Mouse (Mus musculus): Measurements from ENCODE around the gene Stra8. TPM values are rescaled to one million over a fixed set of nuclear protein-coding genes. Genes with fewer than 3 reads are reported as not detected.

Stra8 gene
- polyA plus RNA-seq, 1 experiment from 2014 or later: not detected

- Histone ChIP-seq H3K36me3 (ENCODE audit: control insufficient read depth, insufficient read depth, low read length) (peaks cover 20% of the 10 kb centered on the region; the same call in 1 of the 2 replicates), H3K9me3 (ENCODE audit: control insufficient read depth, low read length) (no peaks in the 10 kb centered on the region), H3K4me1 (ENCODE audit: control insufficient read depth, insufficient read depth, low read length) (peaks cover 18% of the 10 kb centered on the region), H3K9ac (ENCODE audit: low read depth, low read length) (peak within 1 kb of the TSS; percentile 73), H3K4me3 (ENCODE audit: low read length) (peak within 1 kb of the TSS; percentile 72), H3K27ac (ENCODE audit: low read depth, low read length) (peak within 1 kb of the TSS; percentile 89), H3K27me3 (ENCODE audit: control insufficient read depth, insufficient read depth, low read length) (no peaks in the 10 kb centered on the region), H3K4me2 (replicated peaks; ENCODE audit: low read depth, low read length) (peak within 1 kb of the TSS; percentile 68)
- under 1% methylated on average over 56 of the region's 56 CpGs for WGBS
- ATAC-seq (ENCODE audit: low FRiP score, low TSS enrichment): peak; percentile 92
These were observed 42.2 kb upstream of the Stra8 start, which contains the start of gene Cyren for GRCm38 (mm10) chr6:34877509-34878321. Gene Cyren (minus strand): TSS chr6:34878060.

- no peak overlapping the region for H3K9ac ChIP-seq (ENCODE audit: low read depth, low read length)
- no peaks in the 10 kb centered on the region for H3K27me3 ChIP-seq (ENCODE audit: control insufficient read depth, insufficient read depth, low read length)
- 89% methylated on average over 16 of the region's 16 CpGs for WGBS
- H3K36me3 ChIP-seq (ENCODE audit: control insufficient read depth, insufficient read depth, low read length): peaks cover 18% of the 10 kb centered on the region
- no peak overlapping the region for H3K4me3 ChIP-seq (ENCODE audit: low read length)
- no peak overlapping the region for H3K4me2 ChIP-seq (replicated peaks; ENCODE audit: low read depth, low read length)
- H3K4me1 ChIP-seq (ENCODE audit: control insufficient read depth, insufficient read depth, low read length): peaks cover 18% of the 10 kb centered on the region
- H3K9me3 ChIP-seq (ENCODE audit: control insufficient read depth, low read length): no peaks in the 10 kb centered on the region
- ATAC-seq (ENCODE audit: low FRiP score, low TSS enrichment): no peak
- H3K27ac ChIP-seq (ENCODE audit: low read depth, low read length): no peak overlapping the region
These were observed 40.7 kb upstream of the Stra8 start for GRCm38 (mm10) chr6:34879101-34879740.

DNA sequence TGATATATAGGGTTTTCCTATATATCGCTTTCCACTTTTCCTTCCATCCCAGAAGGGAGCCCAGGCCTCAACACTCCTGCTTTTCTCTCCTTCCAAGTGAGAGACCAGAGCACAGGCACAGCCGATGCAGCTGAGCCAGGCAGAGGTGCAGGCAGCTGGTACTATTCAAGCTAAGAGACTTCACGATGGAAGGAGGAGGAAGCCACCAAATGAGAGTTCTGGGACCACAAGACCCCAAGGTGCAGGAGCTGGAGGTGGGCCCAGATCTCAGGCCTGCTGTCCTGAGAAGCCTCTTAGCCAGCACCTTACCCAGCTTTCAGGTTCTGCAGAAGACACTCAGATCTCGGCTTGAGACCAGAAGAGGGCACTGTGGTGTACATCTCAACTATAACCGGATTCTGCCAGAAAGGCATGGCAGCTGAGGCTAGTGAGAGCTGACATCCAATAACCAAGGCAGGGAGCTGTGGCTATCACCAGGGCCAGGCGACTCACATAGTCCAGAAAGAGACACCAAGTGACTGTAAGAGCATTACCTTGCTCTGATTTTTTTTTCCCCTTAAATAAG lies 40.0 kb upstream of the Stra8 start:
- Histone ChIP-seq H3K9ac (ENCODE audit: low read depth, low read length) (no peak overlapping the region), H3K9me3 (ENCODE audit: control insufficient read depth, low read length) (no peaks in the 10 kb centered on the region), H3K4me3 (ENCODE audit: low read length) (no peak overlapping the region), H3K27ac (ENCODE audit: low read depth, low read length) (no peak overlapping the region), H3K4me1 (ENCODE audit: control insufficient read depth, insufficient read depth, low read length) (peaks cover 18% of the 10 kb centered on the region), H3K4me2 (replicated peaks; ENCODE audit: low read depth, low read length) (no peak overlapping the region), H3K27me3 (ENCODE audit: control insufficient read depth, insufficient read depth, low read length) (no peaks in the 10 kb centered on the region), H3K36me3 (ENCODE audit: control insufficient read depth, insufficient read depth, low read length) (peaks cover 25% of the 10 kb centered on the region)
- no peak for ATAC-seq (ENCODE audit: low FRiP score, low TSS enrichment)
- 53% methylated on average over 6 of the region's 6 CpGs for WGBS

DNA sequence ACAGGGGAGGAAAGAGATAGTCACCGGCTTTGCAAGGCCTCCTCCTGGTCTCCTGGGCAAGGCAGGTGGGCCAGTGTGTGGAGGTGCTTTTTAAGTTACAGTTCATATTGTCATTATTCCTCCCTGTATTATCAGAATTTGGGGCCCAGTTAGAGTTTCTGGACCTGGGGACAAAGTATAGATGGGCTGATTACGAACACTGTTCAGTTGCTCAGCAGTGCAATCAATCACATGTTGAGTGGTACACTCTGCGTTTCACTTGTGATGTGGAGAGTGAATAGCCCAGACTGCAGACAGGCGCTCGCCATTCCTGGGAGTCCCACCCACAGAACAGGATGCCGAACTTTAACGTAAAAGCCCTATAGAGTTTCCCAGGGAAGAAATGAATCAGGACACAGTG lies 35.2 kb upstream of the Stra8 start:
- Histone ChIP-seq H3K27me3 (ENCODE audit: control insufficient read depth, insufficient read depth, low read length) (no peaks in the 10 kb centered on the region), H3K9ac (ENCODE audit: low read depth, low read length) (no peak overlapping the region), H3K4me3 (ENCODE audit: low read length) (no peak overlapping the region), H3K4me1 (ENCODE audit: control insufficient read depth, insufficient read depth, low read length) (peaks cover 9% of the 10 kb centered on the region; the same call in 1 of the 2 replicates), H3K9me3 (ENCODE audit: control insufficient read depth, low read length) (no peaks in the 10 kb centered on the region), H3K36me3 (ENCODE audit: control insufficient read depth, insufficient read depth, low read length) (peaks cover 38% of the 10 kb centered on the region), H3K27ac (ENCODE audit: low read depth, low read length) (no peak overlapping the region), H3K4me2 (replicated peaks; ENCODE audit: low read depth, low read length) (no peak overlapping the region)
- no peak for ATAC-seq (ENCODE audit: low FRiP score, low TSS enrichment)
- WGBS: 88% methylated on average over 7 of the region's 7 CpGs

GRCm38 (mm10) chr6:34887131-34887850 lies 32.7 kb upstream of the Stra8 start:
- no peak overlapping the region for H3K4me3 ChIP-seq (ENCODE audit: low read length)
- no peak overlapping the region for H3K27ac ChIP-seq (ENCODE audit: low read depth, low read length)
- no peak overlapping the region for H3K4me2 ChIP-seq (replicated peaks; ENCODE audit: low read depth, low read length)
- ATAC-seq (ENCODE audit: low FRiP score, low TSS enrichment): no peak
- peaks cover 9% of the 10 kb centered on the region; the same call in 1 of the 2 replicates for H3K4me1 ChIP-seq (ENCODE audit: control insufficient read depth, insufficient read depth, low read length)
- WGBS: 78% methylated on average over 6 of the region's 6 CpGs
- no peaks in the 10 kb centered on the region for H3K9me3 ChIP-seq (ENCODE audit: control insufficient read depth, low read length)
- no peak overlapping the region for H3K9ac ChIP-seq (ENCODE audit: low read depth, low read length)
- peaks cover 37% of the 10 kb centered on the region for H3K36me3 ChIP-seq (ENCODE audit: control insufficient read depth, insufficient read depth, low read length)
- H3K27me3 ChIP-seq (ENCODE audit: control insufficient read depth, insufficient read depth, low read length): no peaks in the 10 kb centered on the region

- H3K4me1 ChIP-seq (ENCODE audit: control insufficient read depth, insufficient read depth, low read length): peaks cover 9% of the 10 kb centered on the region; the same call in 1 of the 2 replicates
- peaks cover 45% of the 10 kb centered on the region for H3K36me3 ChIP-seq (ENCODE audit: control insufficient read depth, insufficient read depth, low read length)
- H3K9me3 ChIP-seq (ENCODE audit: control insufficient read depth, low read length): no peaks in the 10 kb centered on the region
- H3K4me3 ChIP-seq (ENCODE audit: low read length): no peak overlapping the region
- 36% methylated on average over 4 of the region's 4 CpGs for WGBS
- H3K9ac ChIP-seq (ENCODE audit: low read depth, low read length): no peak overlapping the region
- peak; percentile 88 for ATAC-seq (ENCODE audit: low FRiP score, low TSS enrichment)
- H3K27me3 ChIP-seq (ENCODE audit: control insufficient read depth, insufficient read depth, low read length): no peaks in the 10 kb centered on the region
- H3K27ac ChIP-seq (ENCODE audit: low read depth, low read length): no peak overlapping the region
- no peak overlapping the region for H3K4me2 ChIP-seq (replicated peaks; ENCODE audit: low read depth, low read length)
These were observed 30.8 kb upstream of the Stra8 start for GRCm38 (mm10) chr6:34889185-34889584.

DNA sequence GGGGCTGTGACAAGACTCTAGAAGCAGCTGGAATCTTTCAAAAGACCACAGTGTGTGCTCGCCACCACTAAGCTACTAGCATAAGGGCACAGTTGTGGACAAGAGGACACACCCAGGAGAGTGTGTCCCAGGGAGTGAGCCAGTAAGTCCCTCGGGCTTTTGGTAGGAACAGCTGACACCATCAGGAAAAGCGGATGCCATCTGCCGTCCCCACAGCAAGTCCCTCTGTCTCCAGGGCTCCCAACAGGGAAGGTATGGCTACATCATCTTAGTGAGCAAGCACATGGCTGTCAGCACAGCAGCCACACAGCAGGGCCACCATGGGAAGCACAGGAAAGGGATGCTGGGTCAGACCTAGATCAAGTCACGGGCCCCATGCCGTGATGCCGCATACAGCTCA lies 24.4 kb upstream of the Stra8 start:
- no peak overlapping the region for H3K4me3 ChIP-seq (ENCODE audit: low read length)
- 84% methylated on average over 7 of the region's 7 CpGs for WGBS
- ATAC-seq (ENCODE audit: low FRiP score, low TSS enrichment): no peak
- H3K27ac ChIP-seq (ENCODE audit: low read depth, low read length): no peak overlapping the region
- H3K4me2 ChIP-seq (replicated peaks; ENCODE audit: low read depth, low read length): no peak overlapping the region
- no peaks in the 10 kb centered on the region for H3K27me3 ChIP-seq (ENCODE audit: control insufficient read depth, insufficient read depth, low read length)
- H3K9ac ChIP-seq (ENCODE audit: low read depth, low read length): no peak overlapping the region
- peaks cover 57% of the 10 kb centered on the region for H3K36me3 ChIP-seq (ENCODE audit: control insufficient read depth, insufficient read depth, low read length)
- H3K4me1 ChIP-seq (ENCODE audit: control insufficient read depth, insufficient read depth, low read length): no peaks in the 10 kb centered on the region
- no peaks in the 10 kb centered on the region for H3K9me3 ChIP-seq (ENCODE audit: control insufficient read depth, low read length)

- Histone ChIP-seq H3K27me3 (ENCODE audit: control insufficient read depth, insufficient read depth, low read length) (no peaks in the 10 kb centered on the region), H3K9me3 (ENCODE audit: control insufficient read depth, low read length) (no peaks in the 10 kb centered on the region), H3K4me2 (replicated peaks; ENCODE audit: low read depth, low read length) (no peak overlapping the region), H3K9ac (ENCODE audit: low read depth, low read length) (no peak overlapping the region; the same call in 1 of the 2 replicates), H3K27ac (ENCODE audit: low read depth, low read length) (no peak overlapping the region), H3K4me1 (ENCODE audit: control insufficient read depth, insufficient read depth, low read length) (no peaks in the 10 kb centered on the region), H3K4me3 (ENCODE audit: low read length) (no peak overlapping the region), H3K36me3 (ENCODE audit: control insufficient read depth, insufficient read depth, low read length) (peaks cover 59% of the 10 kb centered on the region)
- ATAC-seq (ENCODE audit: low FRiP score, low TSS enrichment): no peak; the same call in 1 of the 2 replicates
- 65% methylated on average over 16 of the region's 16 CpGs for WGBS
These were observed 23.7 kb upstream of the Stra8 start for GRCm38 (mm10) chr6:34896168-34896780.

Measured in kidney, embryonic 14.5 days (tissue).